Mouse (Mus musculus): Measurements from ENCODE around the gene Lrrc72.

DNA sequence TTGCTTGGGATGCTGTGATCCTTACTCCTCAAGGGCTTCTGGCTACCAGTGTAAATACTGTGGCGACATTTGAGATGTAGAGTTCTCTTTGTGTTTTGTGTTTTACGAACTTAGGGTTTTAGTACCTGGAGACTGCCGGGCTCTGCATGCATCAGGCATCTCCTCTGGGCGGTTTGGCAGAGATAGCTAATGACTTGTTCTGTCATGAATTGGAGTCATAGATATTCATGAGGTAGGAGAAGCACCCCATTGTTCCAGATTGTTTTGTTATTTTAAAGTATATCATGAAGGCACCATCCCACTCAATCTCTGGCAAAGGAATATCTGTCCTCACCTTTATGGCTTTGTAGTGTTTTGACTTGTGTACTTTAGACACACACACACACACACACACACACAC, 37.3 kb upstream of the Lrrc72 start:
- TF ChIP-seq CTCF (IDR thresholded peaks at IDR 0.05; ENCODE audit: borderline replicate concordance, extremely low read depth, insufficient read depth, insufficient read length) (no peak), POLR2A (IDR thresholded peaks at IDR 0.05; ENCODE audit: borderline replicate concordance, extremely low read depth, insufficient read depth, insufficient read length, poor library complexity, severe bottlenecking) (no peak)
